Mouse (Mus musculus): ENCODE results near the gene E130114P18Rik. TPM values are rescaled to one million over a fixed set of nuclear protein-coding genes. Genes with fewer than 3 reads are reported as not detected.

The E130114P18Rik gene
- polyA plus RNA-seq, 1 experiment, result 19.7 TPM

DNA sequence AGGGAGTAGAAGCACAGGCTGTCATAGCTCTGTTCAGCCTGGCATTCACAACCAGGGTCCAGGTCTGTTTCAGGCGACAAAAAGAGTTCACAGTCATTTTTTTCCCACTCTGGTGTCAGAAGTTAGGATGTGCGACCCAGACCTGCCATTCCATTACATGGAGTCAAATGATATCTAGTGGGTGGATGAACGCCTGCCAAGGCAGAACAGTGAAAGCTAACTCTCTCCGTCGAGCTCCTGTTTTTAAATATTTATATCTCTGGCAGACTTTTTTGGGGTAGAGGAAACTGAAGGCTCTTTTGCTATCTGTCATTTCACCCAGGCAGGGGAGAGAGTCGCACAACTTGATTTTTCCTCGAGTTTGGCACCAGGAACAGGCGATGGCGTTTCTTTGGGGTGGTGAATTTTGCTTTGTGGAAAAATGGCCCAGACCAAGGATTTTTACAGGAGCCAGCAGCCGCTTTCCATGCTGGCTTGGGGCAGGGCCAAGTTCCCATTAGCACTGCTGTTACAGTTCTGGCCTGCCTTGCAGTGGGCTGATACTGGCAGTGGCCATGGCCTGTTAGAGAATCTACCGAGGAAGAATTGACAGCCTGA is 166.5 kb downstream of the E130114P18Rik start:
- DNase-seq (ENCODE audit: low read depth), result peak; percentile 95
- TF ChIP-seq POLR2A (IDR thresholded peaks at IDR 0.05; ENCODE audit: borderline replicate concordance, extremely low read depth, insufficient read depth, insufficient read length, poor library complexity, severe bottlenecking) (no peak), CTCF (IDR thresholded peaks at IDR 0.05; ENCODE audit: borderline replicate concordance, extremely low read depth, insufficient read depth, insufficient read length) (no peak)

DNA sequence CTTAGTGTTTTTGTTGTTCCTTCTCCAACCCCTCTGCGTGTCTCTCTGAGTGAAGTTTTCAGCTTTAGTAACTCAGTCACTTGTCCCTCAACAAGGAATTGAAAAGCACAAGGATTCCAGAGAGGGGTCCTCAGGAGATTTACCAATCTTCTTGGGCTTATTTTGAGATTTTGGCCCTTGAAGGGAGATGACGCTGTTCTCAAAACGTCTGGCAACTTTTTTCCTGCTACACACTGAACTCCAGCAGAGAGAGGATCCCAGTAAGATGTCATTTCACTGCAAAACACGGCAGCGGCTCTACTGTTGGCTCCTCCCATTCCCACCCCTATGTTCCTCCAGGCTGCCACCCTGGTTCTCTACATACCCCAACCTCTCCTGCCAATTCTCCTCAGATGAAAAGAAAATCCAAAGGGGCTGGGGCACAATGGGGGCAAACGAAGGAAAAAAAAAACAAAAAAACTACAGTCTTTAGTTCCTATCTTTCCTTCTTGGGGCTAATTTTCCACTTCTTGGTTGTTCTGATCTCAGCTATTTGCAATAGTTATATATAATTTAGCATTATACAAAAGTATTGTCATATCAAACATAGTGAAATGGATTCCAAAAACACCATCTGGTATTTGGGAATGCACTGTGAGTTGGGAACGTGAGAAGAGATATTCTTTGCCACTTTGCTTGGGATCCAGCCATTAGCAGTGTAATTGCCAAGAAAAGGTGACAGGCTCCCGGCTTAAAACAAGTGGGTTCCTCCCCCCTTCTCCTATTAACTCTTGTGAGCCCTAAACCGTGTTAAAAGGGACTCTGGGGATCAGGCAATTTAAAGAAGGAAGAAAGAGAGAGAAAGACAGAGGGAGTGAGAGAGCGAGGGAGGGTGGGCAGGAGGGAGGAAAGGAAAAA is 167.8 kb downstream of the E130114P18Rik start:
- TF ChIP-seq CTCF (IDR thresholded peaks at IDR 0.05; ENCODE audit: borderline replicate concordance, extremely low read depth, insufficient read depth, insufficient read length), result no peak
- TF ChIP-seq POLR2A (IDR thresholded peaks at IDR 0.05; ENCODE audit: borderline replicate concordance, extremely low read depth, insufficient read depth, insufficient read length, poor library complexity, severe bottlenecking), result no peak
- peak; percentile 97 for DNase-seq (ENCODE audit: low read depth)

DNA sequence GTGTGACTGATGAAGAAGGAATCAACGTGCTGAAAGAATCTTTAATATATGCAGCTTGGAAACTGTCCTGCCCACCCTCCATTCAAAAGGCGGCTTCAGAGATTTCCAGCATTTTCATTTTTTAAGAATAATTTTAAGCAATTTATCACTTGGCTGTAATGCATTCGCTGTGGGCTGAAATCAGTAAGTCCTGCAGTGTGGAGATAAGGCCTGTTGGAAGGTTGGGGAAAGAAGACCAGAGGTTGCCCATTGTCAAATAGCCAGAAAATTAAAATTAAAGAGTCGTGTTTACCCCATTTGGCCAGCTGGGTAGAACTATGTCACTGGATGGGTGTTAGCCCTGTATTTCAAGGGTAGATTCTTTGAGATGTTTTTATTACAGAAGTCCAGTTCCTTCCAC is 168.5 kb downstream of the E130114P18Rik start:
- DNase-seq (ENCODE audit: low read depth), result peak; percentile 41
- TF ChIP-seq POLR2A (IDR thresholded peaks at IDR 0.05; ENCODE audit: borderline replicate concordance, extremely low read depth, insufficient read depth, insufficient read length, poor library complexity, severe bottlenecking) (no peak), CTCF (IDR thresholded peaks at IDR 0.05; ENCODE audit: borderline replicate concordance, extremely low read depth, insufficient read depth, insufficient read length) (no peak)

DNA sequence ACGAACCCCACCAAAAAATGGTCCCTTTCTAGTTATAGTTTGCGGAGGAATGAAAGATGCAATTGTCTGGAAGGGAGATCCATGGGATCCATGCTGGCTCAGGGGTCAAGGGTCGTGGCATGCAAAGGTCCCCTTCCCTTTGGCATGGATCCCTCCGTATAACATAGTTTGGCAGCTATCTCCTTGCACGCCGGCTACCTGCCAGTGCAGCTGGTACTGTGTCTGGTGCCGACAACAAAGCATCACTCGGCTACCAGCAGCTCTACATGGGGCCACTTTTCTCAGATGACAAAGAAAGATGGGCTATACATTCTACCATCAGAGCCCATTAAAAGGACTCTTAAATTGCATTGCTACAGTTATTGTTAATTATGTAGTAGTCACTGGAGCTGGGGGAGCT is 169.2 kb downstream of the E130114P18Rik start:
- TF ChIP-seq CTCF (IDR thresholded peaks at IDR 0.05; ENCODE audit: borderline replicate concordance, extremely low read depth, insufficient read depth, insufficient read length) (no peak), POLR2A (IDR thresholded peaks at IDR 0.05; ENCODE audit: borderline replicate concordance, extremely low read depth, insufficient read depth, insufficient read length, poor library complexity, severe bottlenecking) (no peak)
- DNase-seq (ENCODE audit: low read depth), result peak; percentile 65

DNA sequence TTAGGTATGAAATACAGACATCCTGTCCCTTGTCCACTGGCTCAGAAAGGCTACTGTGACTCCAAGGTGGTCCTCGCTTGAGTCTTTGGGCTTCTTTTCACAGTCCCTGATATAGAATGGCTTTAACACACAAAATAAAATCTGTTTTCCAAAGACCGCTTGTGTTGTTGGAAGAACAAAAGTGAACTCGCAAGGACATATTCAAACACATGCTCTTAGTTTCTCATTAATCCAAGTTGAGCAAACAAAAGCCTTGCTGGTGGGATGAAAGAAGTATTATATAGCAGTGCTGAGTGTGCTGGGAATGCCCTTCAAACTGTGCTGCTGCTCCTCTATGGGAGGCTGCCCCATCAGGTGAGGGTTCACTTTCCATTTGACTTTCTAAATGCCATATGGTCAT is 169.7 kb downstream of the E130114P18Rik start:
- DNase-seq (ENCODE audit: low read depth), result peak; percentile 58
- TF ChIP-seq CTCF (IDR thresholded peaks at IDR 0.05; ENCODE audit: borderline replicate concordance, extremely low read depth, insufficient read depth, insufficient read length) (no peak), POLR2A (IDR thresholded peaks at IDR 0.05; ENCODE audit: borderline replicate concordance, extremely low read depth, insufficient read depth, insufficient read length, poor library complexity, severe bottlenecking) (no peak)

DNA sequence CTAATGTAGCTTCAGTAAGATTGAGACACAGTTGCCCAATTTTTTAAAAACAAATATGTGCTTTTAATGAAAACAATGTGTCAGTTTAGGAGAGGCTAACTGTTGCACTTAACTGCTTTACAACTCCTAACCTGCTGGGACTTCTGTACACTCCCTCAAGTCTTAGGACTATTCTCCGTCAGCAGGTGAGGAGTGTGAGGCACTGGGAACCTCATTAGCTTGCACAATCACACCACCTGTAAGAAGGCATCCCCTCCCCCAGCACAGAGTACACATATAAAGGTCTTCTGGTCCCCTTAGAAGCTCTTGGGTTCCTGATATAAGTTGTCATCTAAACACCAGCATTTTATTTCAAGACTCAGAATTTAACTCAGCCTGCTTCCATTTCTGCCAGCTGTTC is 170.7 kb downstream of the E130114P18Rik start:
- TF ChIP-seq CTCF (IDR thresholded peaks at IDR 0.05; ENCODE audit: borderline replicate concordance, extremely low read depth, insufficient read depth, insufficient read length) (no peak), POLR2A (IDR thresholded peaks at IDR 0.05; ENCODE audit: borderline replicate concordance, extremely low read depth, insufficient read depth, insufficient read length, poor library complexity, severe bottlenecking) (no peak)

DNA sequence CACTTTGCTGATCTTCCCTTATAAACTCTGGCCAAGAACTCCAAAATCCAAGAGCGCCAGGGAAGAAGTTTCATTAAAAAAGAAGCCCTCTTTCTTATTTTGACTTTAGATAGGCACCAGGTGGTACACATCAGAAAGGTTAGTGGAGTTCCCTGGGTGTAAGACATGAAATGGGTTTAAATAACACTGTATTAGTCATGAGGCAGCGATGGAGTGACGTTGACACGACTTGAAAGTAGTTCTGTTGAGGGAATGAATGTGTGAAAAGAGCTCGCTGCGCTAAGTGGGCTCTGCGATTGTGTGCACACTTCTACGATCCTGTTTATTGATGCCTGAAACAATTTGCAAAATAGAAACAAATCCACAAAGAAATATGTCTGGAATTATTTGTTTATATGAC is 171.4 kb downstream of the E130114P18Rik start:
- peak; percentile 81 for DNase-seq (ENCODE audit: low read depth)
- TF ChIP-seq CTCF (IDR thresholded peaks at IDR 0.05; ENCODE audit: borderline replicate concordance, extremely low read depth, insufficient read depth, insufficient read length) (no peak), POLR2A (IDR thresholded peaks at IDR 0.05; ENCODE audit: borderline replicate concordance, extremely low read depth, insufficient read depth, insufficient read length, poor library complexity, severe bottlenecking) (no peak)

More for the DNA sequence above, 170.7 kb downstream of the E130114P18Rik start:
- DNase-seq (ENCODE audit: low read depth), result no peak

DNA sequence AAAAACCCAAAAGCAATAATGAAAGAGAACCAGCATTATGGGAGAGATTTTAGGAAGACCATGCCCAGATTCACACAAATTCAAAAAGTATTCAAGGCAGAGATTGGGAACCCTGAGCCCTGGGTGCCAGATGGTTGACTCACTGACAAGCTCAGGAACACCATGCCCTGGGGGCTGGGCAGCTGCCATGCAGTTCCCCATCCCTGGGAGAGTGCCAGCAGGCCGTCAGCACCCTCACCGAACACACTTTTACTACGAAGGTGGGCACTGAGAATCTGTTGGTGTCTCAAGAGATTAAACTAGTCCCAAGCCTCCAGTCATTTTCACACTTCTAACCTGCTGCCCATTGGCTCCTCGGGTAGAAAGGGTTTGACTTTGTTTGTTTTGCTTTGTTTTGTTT is 175.3 kb downstream of the E130114P18Rik start:
- DNase-seq (ENCODE audit: low read depth), result peak; percentile 88

DNA sequence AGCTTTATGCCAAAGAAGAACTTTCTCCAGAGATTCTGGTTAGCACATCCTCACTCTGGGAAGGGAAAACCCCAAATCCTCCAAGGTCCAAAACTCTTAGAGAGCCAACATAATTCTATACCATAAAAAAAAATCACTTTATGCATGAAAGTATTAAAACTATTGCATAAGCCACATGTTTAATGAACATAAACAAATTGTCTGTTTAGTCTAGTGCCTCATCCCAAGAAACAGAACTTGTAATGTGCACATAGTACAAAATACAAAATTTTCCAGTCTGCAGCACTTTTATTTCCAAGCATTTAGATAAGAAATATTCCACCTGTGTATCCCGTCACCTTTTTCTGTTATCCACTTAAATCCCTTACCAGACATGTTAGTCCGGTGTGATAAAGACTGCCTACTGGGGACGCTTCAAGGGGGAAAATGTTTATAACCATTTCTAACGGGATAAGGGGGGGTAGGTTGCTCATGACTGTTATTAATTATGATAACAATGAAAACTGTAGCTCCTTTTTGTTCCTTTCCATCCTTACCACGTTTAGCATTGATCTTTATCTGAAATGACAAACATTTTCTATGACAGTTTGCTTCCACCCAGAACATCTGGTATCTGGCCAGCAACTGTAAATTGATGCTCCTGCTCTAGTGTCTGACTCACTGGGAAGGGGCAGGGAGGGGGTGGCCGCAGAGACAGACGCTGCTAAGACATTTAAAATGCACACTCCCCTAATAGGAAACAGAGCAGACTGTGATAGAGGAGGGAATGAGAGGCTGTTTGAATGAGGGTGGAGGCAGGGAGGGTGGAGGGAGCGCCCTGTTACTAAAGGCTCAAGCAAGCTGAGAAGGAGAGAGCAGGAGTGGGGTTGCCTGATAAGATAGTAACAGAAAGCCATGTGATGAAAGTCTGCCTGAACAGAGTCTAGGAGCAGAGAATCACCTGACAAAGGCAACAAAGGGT is 176.7 kb downstream of the E130114P18Rik start:
- TF ChIP-seq POLR2A (IDR thresholded peaks at IDR 0.05; ENCODE audit: borderline replicate concordance, extremely low read depth, insufficient read depth, insufficient read length, poor library complexity, severe bottlenecking), result no peak
- no peak for TF ChIP-seq CTCF (IDR thresholded peaks at IDR 0.05; ENCODE audit: borderline replicate concordance, extremely low read depth, insufficient read depth, insufficient read length)
- peak; percentile 80 for DNase-seq (ENCODE audit: low read depth)

More for the DNA sequence above, 175.3 kb downstream of the E130114P18Rik start:
- TF ChIP-seq POLR2A (IDR thresholded peaks at IDR 0.05; ENCODE audit: borderline replicate concordance, extremely low read depth, insufficient read depth, insufficient read length, poor library complexity, severe bottlenecking) (no peak), CTCF (IDR thresholded peaks at IDR 0.05; ENCODE audit: borderline replicate concordance, extremely low read depth, insufficient read depth, insufficient read length) (no peak)

DNA sequence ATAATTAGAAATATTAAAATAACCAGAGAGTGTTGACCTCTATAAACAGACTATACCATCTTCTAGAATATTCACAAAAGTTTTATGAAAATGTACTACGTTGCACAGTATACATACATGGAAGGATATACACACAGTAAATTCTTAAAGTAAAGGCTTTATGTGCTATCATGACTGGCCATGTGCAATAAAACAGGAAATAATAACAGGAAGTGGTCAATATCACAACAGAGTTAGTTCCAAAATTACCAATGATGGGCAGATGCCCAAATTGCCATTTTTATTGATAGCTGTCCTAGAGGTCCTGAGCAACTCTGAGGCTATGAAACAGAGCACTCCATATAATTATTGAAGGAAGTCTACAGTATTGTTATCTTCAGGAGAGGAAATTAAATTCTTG is 180.4 kb downstream of the E130114P18Rik start:
- no peak for DNase-seq (ENCODE audit: low read depth)
- TF ChIP-seq CTCF (IDR thresholded peaks at IDR 0.05; ENCODE audit: borderline replicate concordance, extremely low read depth, insufficient read depth, insufficient read length) (no peak), POLR2A (IDR thresholded peaks at IDR 0.05; ENCODE audit: borderline replicate concordance, extremely low read depth, insufficient read depth, insufficient read length, poor library complexity, severe bottlenecking) (no peak)

DNA sequence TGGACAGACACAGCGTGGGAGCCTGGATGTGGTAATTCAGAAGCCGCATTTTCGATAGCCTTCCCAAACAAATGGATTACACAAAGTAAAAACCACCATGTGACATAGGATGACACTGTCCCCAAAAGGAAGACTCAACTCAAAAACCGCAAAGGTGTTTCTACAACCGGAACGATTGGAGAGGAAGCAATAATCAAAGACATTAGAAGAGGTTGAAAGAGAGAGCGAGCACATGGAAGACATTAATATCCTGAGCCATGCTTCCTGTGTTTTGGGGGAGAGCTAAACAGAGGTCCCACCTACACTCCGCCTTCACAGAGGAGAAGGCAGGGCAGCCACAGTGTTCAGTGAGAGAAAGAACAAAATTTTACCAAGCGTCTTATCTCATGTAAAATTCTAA is 181.5 kb downstream of the E130114P18Rik start:
- no peak for DNase-seq (ENCODE audit: low read depth)

More for the DNA sequence above, 181.5 kb downstream of the E130114P18Rik start:
- TF ChIP-seq CTCF (IDR thresholded peaks at IDR 0.05; ENCODE audit: borderline replicate concordance, extremely low read depth, insufficient read depth, insufficient read length) (no peak), POLR2A (IDR thresholded peaks at IDR 0.05; ENCODE audit: borderline replicate concordance, extremely low read depth, insufficient read depth, insufficient read length, poor library complexity, severe bottlenecking) (no peak)
